Mouse (Mus musculus): ENCODE measurements around the gene Gm17662. TPM values are rescaled to one million over a fixed set of nuclear protein-coding genes. Genes with fewer than 3 reads are reported as not detected.

The Gm17662 gene
- polyA plus RNA-seq, 1 experiment from 2014 or later = not detected

DNA sequence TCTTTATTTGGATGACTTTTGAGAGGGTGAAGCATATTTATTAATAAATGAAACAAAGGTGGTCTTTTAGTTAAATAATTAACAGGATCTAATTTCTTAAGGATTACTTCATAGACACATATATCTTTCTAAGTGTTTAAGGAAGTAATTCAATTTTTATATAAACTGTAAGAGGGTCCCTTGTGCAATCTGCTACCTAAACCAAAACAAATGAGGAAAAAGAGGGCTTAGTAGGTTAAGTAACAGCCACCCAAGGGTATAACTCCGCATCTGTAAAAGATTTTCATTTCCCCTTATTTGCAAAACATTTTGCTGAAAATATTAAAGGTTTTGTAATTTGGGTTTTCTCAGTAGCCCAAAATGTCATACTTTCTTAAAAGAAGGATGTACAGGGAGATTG is 7.3 kb downstream of the Gm17662 start:
- DNase-seq (ENCODE audit: low spot score) = no peak

DNA sequence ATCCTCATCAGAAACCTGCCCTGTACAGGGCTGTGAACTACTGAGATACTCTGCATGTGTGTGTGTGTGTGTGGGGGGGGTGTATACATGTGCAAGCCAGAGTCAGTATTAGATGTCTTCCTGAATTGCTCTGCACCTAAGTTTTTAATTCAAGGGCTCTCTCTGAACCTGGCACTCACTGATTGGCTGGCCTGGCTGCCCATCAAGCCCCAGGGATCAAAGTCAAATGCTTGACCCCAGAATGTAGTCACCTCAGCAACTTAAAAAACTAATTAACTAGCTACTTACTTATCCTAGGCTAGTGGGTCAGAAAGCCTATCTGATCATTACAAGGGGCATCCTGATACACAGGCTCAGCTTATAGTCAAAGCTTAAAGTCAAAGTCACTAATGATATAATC is 12.5 kb downstream of the Gm17662 start:
- H3K9me3 ChIP-seq (ENCODE audit: control insufficient read depth, low read length) = no peaks in the 10 kb centered on the region; the same call in 1 of the 2 replicates
- no peaks in the 10 kb centered on the region for H3K36me3 ChIP-seq (ENCODE audit: control insufficient read depth, insufficient read depth, low read length)
- no peaks in the 10 kb centered on the region for H3K4me1 ChIP-seq (replicated peaks; ENCODE audit: control insufficient read depth, insufficient read depth, low read length)
- no peak overlapping the region for H3K27ac ChIP-seq (ENCODE audit: low read depth, low read length)
- H3K4me2 ChIP-seq (ENCODE audit: low read depth, low read length, severe bottlenecking) = no peak overlapping the region
- no peak overlapping the region for H3K4me3 ChIP-seq (ENCODE audit: low read depth, low read length)
- ATAC-seq (replicated peaks; ENCODE audit: low FRiP score) = no peak
- DNase-seq (ENCODE audit: low spot score) = no peak
- no peak overlapping the region for H3K9ac ChIP-seq (ENCODE audit: low read length)
- no peaks in the 10 kb centered on the region for H3K27me3 ChIP-seq (ENCODE audit: control insufficient read depth, insufficient read depth, low read length)

More for the DNA sequence above, 7.3 kb downstream of the Gm17662 start:
- no peak overlapping the region for H3K4me2 ChIP-seq (ENCODE audit: low read depth, low read length, severe bottlenecking)
- no peak overlapping the region for H3K9ac ChIP-seq (ENCODE audit: low read length)
- WGBS = 93% methylated on average over 1 of the region's 1 CpGs
- no peak overlapping the region for H3K4me3 ChIP-seq (ENCODE audit: low read depth, low read length)
- no peak for ATAC-seq (replicated peaks; ENCODE audit: low FRiP score)
- no peaks in the 10 kb centered on the region for H3K4me1 ChIP-seq (replicated peaks; ENCODE audit: control insufficient read depth, insufficient read depth, low read length)
- H3K27me3 ChIP-seq (ENCODE audit: control insufficient read depth, insufficient read depth, low read length) = no peaks in the 10 kb centered on the region
- no peaks in the 10 kb centered on the region for H3K36me3 ChIP-seq (ENCODE audit: control insufficient read depth, insufficient read depth, low read length)
- no peaks in the 10 kb centered on the region for H3K9me3 ChIP-seq (ENCODE audit: control insufficient read depth, low read length)
- no peak overlapping the region for H3K27ac ChIP-seq (ENCODE audit: low read depth, low read length)

DNA sequence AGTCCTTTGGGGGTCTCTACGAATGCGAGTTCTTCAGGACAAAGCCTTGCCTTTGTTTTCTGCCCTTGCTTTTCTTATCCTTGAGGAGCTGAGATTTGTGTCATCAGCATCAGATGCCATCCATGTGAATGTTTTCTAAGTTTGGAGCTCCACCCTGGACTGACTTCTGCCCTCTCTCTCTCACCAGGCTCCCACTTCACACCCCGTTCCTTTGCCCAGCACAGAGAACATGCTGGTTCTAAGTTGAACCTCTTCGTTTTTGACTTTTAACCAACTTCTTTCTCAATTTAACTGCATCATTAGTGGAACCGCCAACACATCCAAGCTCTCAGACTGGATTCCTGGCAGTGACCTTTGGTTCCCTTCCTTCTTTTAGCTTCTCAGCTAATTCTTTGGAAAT is 13.1 kb downstream of the Gm17662 start:
- 90% methylated on average over 5 of the region's 5 CpGs for WGBS
- Histone ChIP-seq H3K9me3 (ENCODE audit: control insufficient read depth, low read length) (no peaks in the 10 kb centered on the region; the same call in 1 of the 2 replicates), H3K4me1 (replicated peaks; ENCODE audit: control insufficient read depth, insufficient read depth, low read length) (no peaks in the 10 kb centered on the region), H3K9ac (ENCODE audit: low read length) (no peak overlapping the region), H3K36me3 (ENCODE audit: control insufficient read depth, insufficient read depth, low read length) (no peaks in the 10 kb centered on the region), H3K4me3 (ENCODE audit: low read depth, low read length) (no peak overlapping the region), H3K27ac (ENCODE audit: low read depth, low read length) (no peak overlapping the region), H3K27me3 (ENCODE audit: control insufficient read depth, insufficient read depth, low read length) (no peaks in the 10 kb centered on the region), H3K4me2 (ENCODE audit: low read depth, low read length, severe bottlenecking) (no peak overlapping the region)
- DNase-seq (ENCODE audit: low spot score) = no peak
- no peak for ATAC-seq (replicated peaks; ENCODE audit: low FRiP score)

DNA sequence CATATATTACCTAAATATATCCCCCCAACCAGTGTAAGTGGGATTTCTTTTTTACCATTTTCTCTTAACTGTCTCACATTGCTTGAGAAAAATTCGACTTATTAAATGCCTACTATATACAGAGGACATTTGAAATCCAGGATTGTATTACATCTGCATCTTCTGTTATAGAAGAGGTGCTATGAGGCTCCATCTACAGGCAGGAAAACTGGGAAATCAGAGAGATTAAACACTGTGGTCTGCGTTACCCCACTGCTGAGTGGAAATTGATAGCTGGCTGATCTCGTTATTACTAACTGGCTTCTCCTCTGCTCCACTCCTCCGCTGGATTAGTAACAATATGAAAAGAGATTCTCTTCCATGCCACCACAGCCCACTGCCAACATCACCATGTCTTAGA is 18.7 kb downstream of the Gm17662 start:
- Histone ChIP-seq H3K36me3 (ENCODE audit: control insufficient read depth, insufficient read depth, low read length) (no peaks in the 10 kb centered on the region), H3K4me1 (replicated peaks; ENCODE audit: control insufficient read depth, insufficient read depth, low read length) (no peaks in the 10 kb centered on the region), H3K4me2 (ENCODE audit: low read depth, low read length, severe bottlenecking) (no peak overlapping the region), H3K27me3 (ENCODE audit: control insufficient read depth, insufficient read depth, low read length) (no peaks in the 10 kb centered on the region), H3K27ac (ENCODE audit: low read depth, low read length) (no peak overlapping the region), H3K4me3 (ENCODE audit: low read depth, low read length) (no peak overlapping the region), H3K9me3 (ENCODE audit: control insufficient read depth, low read length) (no peaks in the 10 kb centered on the region; the same call in 1 of the 2 replicates), H3K9ac (ENCODE audit: low read length) (no peak overlapping the region)
- DNase-seq (ENCODE audit: low spot score) = no peak
- WGBS = 74% methylated on average over 4 of the region's 4 CpGs
- no peak for ATAC-seq (replicated peaks; ENCODE audit: low FRiP score)

DNA sequence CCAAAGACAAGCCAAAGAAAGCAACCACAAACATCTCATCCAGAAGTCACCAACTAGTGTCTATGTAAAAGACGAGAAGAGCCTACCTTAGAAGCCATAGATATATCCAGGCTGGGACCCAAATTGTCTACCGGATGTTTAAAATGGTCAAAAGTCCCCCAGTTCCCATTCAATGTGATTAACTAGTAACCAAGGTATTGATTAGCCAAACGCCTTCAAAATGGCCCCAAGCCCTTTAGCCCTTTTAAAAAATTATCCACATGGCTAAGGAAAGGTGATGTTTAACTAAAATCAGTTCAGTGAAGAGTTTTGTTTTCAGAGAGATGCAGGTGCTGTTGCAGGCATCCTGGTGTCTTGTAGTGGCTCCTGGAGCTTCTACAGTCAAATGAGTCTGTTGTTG is 19.2 kb downstream of the Gm17662 start, which contains the start of gene C8a:
Gene C8a, minus strand, starts transcription at position 76 of the 400 bp plus-strand sequence.
- Histone ChIP-seq H3K9me3 (ENCODE audit: control insufficient read depth, low read length) (no peaks in the 10 kb centered on the region; the same call in 1 of the 2 replicates), H3K9ac (ENCODE audit: low read length) (no peak within 1 kb of the TSS), H3K36me3 (ENCODE audit: control insufficient read depth, insufficient read depth, low read length) (no peaks in the 10 kb centered on the region), H3K27me3 (ENCODE audit: control insufficient read depth, insufficient read depth, low read length) (no peaks in the 10 kb centered on the region), H3K27ac (ENCODE audit: low read depth, low read length) (no peak within 1 kb of the TSS), H3K4me1 (replicated peaks; ENCODE audit: control insufficient read depth, insufficient read depth, low read length) (no peaks in the 10 kb centered on the region), H3K4me2 (ENCODE audit: low read depth, low read length, severe bottlenecking) (no peak within 1 kb of the TSS), H3K4me3 (ENCODE audit: low read depth, low read length) (no peak within 1 kb of the TSS)
- 90% methylated on average over 3 of the region's 3 CpGs for WGBS
- DNase-seq (ENCODE audit: low spot score) = no peak
- no peak for ATAC-seq (replicated peaks; ENCODE audit: low FRiP score)

DNA sequence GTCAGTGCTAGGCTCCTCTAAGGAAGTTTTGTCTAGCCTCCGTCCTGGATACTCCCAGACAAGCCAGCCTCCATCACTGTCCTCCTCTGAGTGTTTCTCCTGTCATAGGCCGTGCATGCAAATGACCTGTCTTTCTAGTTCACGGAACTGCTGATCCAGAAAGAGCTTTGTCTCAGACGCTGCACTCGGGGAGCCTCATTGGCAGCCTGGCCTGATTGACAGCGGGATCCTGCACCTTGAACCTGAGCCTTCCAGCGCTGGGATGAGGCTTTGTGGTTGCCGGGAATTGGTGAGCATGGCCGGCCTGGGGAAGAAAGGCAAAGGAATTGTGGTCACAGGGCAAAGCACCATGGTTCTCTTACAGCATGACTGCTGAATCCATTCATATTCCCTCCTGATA is 30.4 kb downstream of the Gm17662 start:
- H3K4me2 ChIP-seq (ENCODE audit: low read depth, low read length, severe bottlenecking) = no peak overlapping the region
- no peaks in the 10 kb centered on the region for H3K27me3 ChIP-seq (ENCODE audit: control insufficient read depth, insufficient read depth, low read length)
- H3K9ac ChIP-seq (ENCODE audit: low read length) = no peak overlapping the region
- ATAC-seq (replicated peaks; ENCODE audit: low FRiP score) = no peak
- DNase-seq (ENCODE audit: low spot score) = no peak
- H3K9me3 ChIP-seq (ENCODE audit: control insufficient read depth, low read length) = no peaks in the 10 kb centered on the region
- WGBS = 58% methylated on average over 9 of the region's 9 CpGs
- H3K36me3 ChIP-seq (ENCODE audit: control insufficient read depth, insufficient read depth, low read length) = no peaks in the 10 kb centered on the region
- H3K27ac ChIP-seq (ENCODE audit: low read depth, low read length) = no peak overlapping the region
- no peak overlapping the region for H3K4me3 ChIP-seq (ENCODE audit: low read depth, low read length)
- H3K4me1 ChIP-seq (replicated peaks; ENCODE audit: control insufficient read depth, insufficient read depth, low read length) = no peaks in the 10 kb centered on the region; the same call in 1 of the 2 replicates

DNA sequence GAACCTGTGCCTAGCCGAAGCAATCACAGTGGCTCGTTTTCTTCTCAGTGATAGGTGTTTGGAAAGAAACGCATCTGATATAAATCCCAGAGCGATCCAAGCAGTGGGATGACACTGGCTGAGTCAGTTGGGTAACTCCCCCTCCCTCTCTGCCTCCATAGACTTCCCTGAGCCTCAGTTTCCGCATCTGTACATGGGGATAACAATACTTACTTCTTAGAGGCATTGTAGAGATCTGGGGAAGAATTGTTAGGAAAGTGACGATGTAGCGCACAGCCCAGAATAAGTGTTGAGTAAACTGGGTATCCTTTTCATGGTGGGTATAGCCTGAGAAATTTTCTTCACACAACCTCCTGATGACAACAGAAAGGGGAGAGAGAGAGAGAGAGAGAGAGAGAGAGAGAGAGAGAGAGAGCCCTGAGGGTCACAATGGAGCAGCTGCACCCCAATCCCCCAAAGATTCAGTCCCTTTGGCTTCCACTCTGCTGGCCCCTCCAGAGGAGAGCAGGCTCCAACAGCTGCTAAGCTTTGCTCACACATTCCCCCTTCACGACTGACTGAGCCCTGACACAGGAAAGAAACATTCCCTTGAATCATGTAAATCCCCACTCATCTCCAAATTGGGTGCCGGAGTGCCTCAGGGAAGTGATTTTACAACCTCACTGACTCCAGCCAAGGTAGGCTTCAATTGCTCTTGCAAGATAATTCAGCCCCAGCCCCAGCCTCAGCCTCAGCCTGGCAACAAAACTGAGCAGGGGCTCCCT is 31.6 kb downstream of the Gm17662 start:
- Histone ChIP-seq H3K4me1 (replicated peaks; ENCODE audit: control insufficient read depth, insufficient read depth, low read length) (no peaks in the 10 kb centered on the region; the same call in 1 of the 2 replicates), H3K4me2 (ENCODE audit: low read depth, low read length, severe bottlenecking) (no peak overlapping the region), H3K9me3 (ENCODE audit: control insufficient read depth, low read length) (no peaks in the 10 kb centered on the region), H3K27ac (ENCODE audit: low read depth, low read length) (no peak overlapping the region), H3K27me3 (ENCODE audit: control insufficient read depth, insufficient read depth, low read length) (no peaks in the 10 kb centered on the region), H3K4me3 (ENCODE audit: low read depth, low read length) (no peak overlapping the region), H3K36me3 (ENCODE audit: control insufficient read depth, insufficient read depth, low read length) (no peaks in the 10 kb centered on the region), H3K9ac (ENCODE audit: low read length) (no peak overlapping the region)
- ATAC-seq (replicated peaks; ENCODE audit: low FRiP score) (no peak), DNase-seq (ENCODE audit: low spot score) (no peak)
- 80% methylated on average over 9 of the region's 9 CpGs for WGBS

DNA sequence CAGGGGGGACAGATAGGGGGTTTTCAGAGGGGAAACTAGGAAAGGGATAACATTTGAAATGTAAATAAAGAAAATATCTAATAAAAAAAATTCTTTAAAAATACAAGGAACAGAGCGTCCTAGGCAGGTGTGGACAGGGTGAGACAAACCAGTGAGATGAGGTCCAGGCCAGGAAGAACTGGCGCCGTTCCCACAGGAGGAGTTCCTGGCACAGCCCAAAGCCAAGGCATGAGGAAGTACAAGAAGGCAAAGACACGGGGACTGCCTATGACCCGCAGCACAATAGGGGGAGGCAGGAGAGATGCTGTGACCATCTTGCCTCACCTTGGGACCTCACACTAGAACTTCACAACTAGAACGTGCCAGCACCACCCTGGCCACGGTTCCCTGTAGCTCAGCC is 34.6 kb downstream of the Gm17662 start:
- no peak for DNase-seq (ENCODE audit: low spot score)
- Histone ChIP-seq H3K4me1 (replicated peaks; ENCODE audit: control insufficient read depth, insufficient read depth, low read length) (no peaks in the 10 kb centered on the region; the same call in 1 of the 2 replicates), H3K9me3 (ENCODE audit: control insufficient read depth, low read length) (no peaks in the 10 kb centered on the region), H3K9ac (ENCODE audit: low read length) (no peak overlapping the region), H3K27me3 (ENCODE audit: control insufficient read depth, insufficient read depth, low read length) (no peaks in the 10 kb centered on the region), H3K36me3 (ENCODE audit: control insufficient read depth, insufficient read depth, low read length) (no peaks in the 10 kb centered on the region), H3K4me2 (ENCODE audit: low read depth, low read length, severe bottlenecking) (no peak overlapping the region), H3K4me3 (ENCODE audit: low read depth, low read length) (no peak overlapping the region), H3K27ac (ENCODE audit: low read depth, low read length) (no peak overlapping the region)
- WGBS = 91% methylated on average over 7 of the region's 7 CpGs
- ATAC-seq (replicated peaks; ENCODE audit: low FRiP score) = no peak

DNA sequence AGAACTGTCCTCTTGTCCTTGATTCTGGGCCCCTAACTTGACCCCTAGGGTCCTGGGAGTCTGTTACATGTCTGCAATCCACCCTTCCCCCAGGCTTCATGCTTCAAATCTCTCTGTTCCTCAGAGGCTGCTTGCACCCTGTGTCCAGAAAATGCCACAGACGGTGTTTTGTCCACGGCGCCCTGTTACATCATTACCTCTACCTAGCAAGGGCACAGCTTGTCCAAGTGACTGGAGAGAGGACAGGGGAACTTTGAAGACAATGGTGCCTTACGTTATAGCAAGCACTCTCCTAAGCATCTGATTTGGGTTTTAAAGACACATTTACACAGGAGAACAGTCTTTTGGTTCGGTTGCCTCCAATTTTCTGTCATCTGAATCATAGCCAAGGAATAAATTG is 36.5 kb downstream of the Gm17662 start:
- no peak for ATAC-seq (replicated peaks; ENCODE audit: low FRiP score)

More for the DNA sequence above, 36.5 kb downstream of the Gm17662 start:
- no peak overlapping the region for H3K9ac ChIP-seq (ENCODE audit: low read length)
- WGBS = 84% methylated on average over 5 of the region's 5 CpGs
- H3K27ac ChIP-seq (ENCODE audit: low read depth, low read length) = no peak overlapping the region
- no peaks in the 10 kb centered on the region for H3K27me3 ChIP-seq (ENCODE audit: control insufficient read depth, insufficient read depth, low read length)
- no peaks in the 10 kb centered on the region for H3K9me3 ChIP-seq (ENCODE audit: control insufficient read depth, low read length)
- H3K4me3 ChIP-seq (ENCODE audit: low read depth, low read length) = no peak overlapping the region
- no peaks in the 10 kb centered on the region for H3K4me1 ChIP-seq (replicated peaks; ENCODE audit: control insufficient read depth, insufficient read depth, low read length)
- no peak for DNase-seq (ENCODE audit: low spot score)
- H3K36me3 ChIP-seq (ENCODE audit: control insufficient read depth, insufficient read depth, low read length) = no peaks in the 10 kb centered on the region
- H3K4me2 ChIP-seq (ENCODE audit: low read depth, low read length, severe bottlenecking) = no peak overlapping the region

Data from forebrain, embryonic 11.5 days (tissue).